Mouse (Mus musculus) cortical plate, adult 2 months (tissue): ENCODE measurements around the gene Prm1. TPM values are rescaled to one million over a fixed set of nuclear protein-coding genes. Genes with fewer than 3 reads are reported as not detected.

ENCODE experiments used
- H3K27ac ChIP-seq: fragments of 200-500 bp; 2 replicates; pipeline ENCODE4 v1.5.1; 2012; ENCODE audit warnings: low read length, control low read depth, inconsistent platforms; ENCODE audit not compliant: insufficient read depth
- H3K4me1 ChIP-seq: fragments of 200-500 bp; 2 replicates; pipeline ENCODE4 v1.6.1; 2011; ENCODE audit warnings: low read length; ENCODE audit not compliant: control insufficient read depth, insufficient read depth
- H3K4me3 ChIP-seq: fragments of 200-500 bp; 2 replicates; pipeline ENCODE4 v1.5.1; 2011; ENCODE audit warnings: mild to moderate bottlenecking, low read length, control low read depth; ENCODE audit not compliant: insufficient read depth
- CTCF ChIP-seq: fragments of 200-500 bp; IDR thresholded peaks from 2 replicates; pipeline ENCODE4 v1.5.1; 2011; ENCODE audit warnings: mild to moderate bottlenecking, control low read depth, low read length; ENCODE audit not compliant: insufficient read depth; ENCODE audit errors: extremely low read depth
- POLR2A ChIP-seq: fragments of 200-500 bp; IDR thresholded peaks from 2 replicates; pipeline ENCODE4 v1.6.1; 2011; ENCODE audit warnings: mild to moderate bottlenecking, low read length, control low read depth; ENCODE audit not compliant: insufficient read depth; ENCODE audit errors: extremely low read depth
- polyA plus RNA-seq: library from polyadenylated mRNA; depleted of rRNA; stranded (reverse); fragments of >200 nt; gene quantifications from 2 replicates; pipeline ENCODE4 v1.2.3, GENCODE M21; 2012

Gene Prm1
- polyA plus RNA-seq, 1 experiment: not detected

GRCm38 (mm10) chr16:10790702-10791101 lies 14.9 kb downstream of the Prm1 start, which contains the start of gene Prm3:
Gene Prm3, minus strand, starts transcription at chr16:10790914.
- Histone ChIP-seq H3K4me3 (no peak within 1 kb of the TSS), H3K27ac (no peak within 1 kb of the TSS)
- TF ChIP-seq POLR2A (no peak), CTCF (no peak)

GRCm38 (mm10) chr16:10788866-10789265 lies 16.8 kb downstream of the Prm1 start:
- no peak overlapping the region for H3K4me3 ChIP-seq
- H3K4me1 ChIP-seq: no peaks in the 10 kb centered on the region
- TF ChIP-seq POLR2A (no peak), CTCF (no peak)
- H3K27ac ChIP-seq: no peak overlapping the region

More at GRCm38 (mm10) chr16:10790702-10791101, 14.9 kb downstream of the Prm1 start, which contains the start of gene Prm3:
- H3K4me1 ChIP-seq: no peaks in the 10 kb centered on the region

- TF ChIP-seq CTCF: no peak
- no peak for TF ChIP-seq POLR2A
- H3K27ac ChIP-seq: no peak within 1 kb of the TSS
- H3K4me1 ChIP-seq: no peaks in the 10 kb centered on the region
- no peak within 1 kb of the TSS for H3K4me3 ChIP-seq
Observed at GRCm38 (mm10) chr16:10788271-10788670, 17.4 kb downstream of the Prm1 start, which contains the start of gene Tnp2. Gene Tnp2, minus strand, starts transcription at chr16:10788660.

GRCm38 (mm10) chr16:10787548-10788058 lies 18.0 kb downstream of the Prm1 start:
- Histone ChIP-seq H3K4me3 (no peak overlapping the region), H3K4me1 (no peaks in the 10 kb centered on the region), H3K27ac (no peak overlapping the region)
- TF ChIP-seq CTCF (no peak), POLR2A (no peak)

- TF ChIP-seq POLR2A (no peak), CTCF (no peak)
- Histone ChIP-seq H3K4me1 (no peaks in the 10 kb centered on the region), H3K4me3 (no peak overlapping the region), H3K27ac (no peak overlapping the region)
Observed at GRCm38 (mm10) chr16:10786782-10787547, 18.7 kb downstream of the Prm1 start.

- no peak overlapping the region for H3K27ac ChIP-seq
- H3K4me1 ChIP-seq: no peaks in the 10 kb centered on the region
- TF ChIP-seq CTCF (peak; percentile 88), POLR2A (no peak)
Observed at GRCm38 (mm10) chr16:10786288-10786687, 19.4 kb downstream of the Prm1 start.

GRCm38 (mm10) chr16:10785371-10786231 lies 20.0 kb downstream of the Prm1 start, which contains the start of gene Socs1:
Gene Socs1, minus strand, starts transcription at chr16:10785536.
- no peaks in the 10 kb centered on the region for H3K4me1 ChIP-seq
- peak within 1 kb of the TSS; percentile 62 for H3K4me3 ChIP-seq
- TF ChIP-seq POLR2A (peak; percentile 57), CTCF (no peak)
- H3K27ac ChIP-seq: peak within 1 kb of the TSS; percentile 81

More at GRCm38 (mm10) chr16:10786288-10786687, 19.4 kb downstream of the Prm1 start:
- peak overlapping the region; percentile 62; the same call in 1 of the 2 replicates for H3K4me3 ChIP-seq

- no peaks in the 10 kb centered on the region for H3K4me1 ChIP-seq
- H3K4me3 ChIP-seq: peak overlapping the region; percentile 62
- TF ChIP-seq POLR2A (no peak), CTCF (peak; percentile 38)
- peak overlapping the region; percentile 61; the same call in 1 of the 2 replicates for H3K27ac ChIP-seq
Observed at GRCm38 (mm10) chr16:10784793-10785370, 20.8 kb downstream of the Prm1 start.

- no peaks in the 10 kb centered on the region for H3K4me1 ChIP-seq
- no peak overlapping the region for H3K27ac ChIP-seq
- TF ChIP-seq POLR2A (no peak), CTCF (no peak)
- peak overlapping the region; percentile 62 for H3K4me3 ChIP-seq
Observed at GRCm38 (mm10) chr16:10783883-10784792, 21.5 kb downstream of the Prm1 start.
